Mouse (Mus musculus) c-Kit-positive CD71-positive TER-119-positive erythroid progenitor cells, embryonic 14.5 days (primary cell): Measurements from ENCODE around the gene Lilr4b.
"Not testable (repeated sequence)": the region's sequence is repeated elsewhere in the genome, so short reads cannot be mapped to it uniquely, and the experiment has no call there.

Source experiments
- DNase-seq: peaks from one replicate; pipeline ENCODE4 v3.0.0-alpha.2; 2013; ENCODE audit warnings: low spot score

Lilr4b gene

GRCm38 (mm10) chr10:51480397-51480796 lies at the start of gene Lilr4b, which contains the start of gene Gm49339:
Gene Lilr4b (plus strand): TSS chr10:51480632.
Gene Gm49339 (plus strand): TSS chr10:51480612.
- not testable (repeated sequence) for DNase-seq

GRCm38 (mm10) chr10:51432940-51433339 lies 47.5 kb upstream of the Lilr4b start:
- DNase-seq, result no peak

DNA sequence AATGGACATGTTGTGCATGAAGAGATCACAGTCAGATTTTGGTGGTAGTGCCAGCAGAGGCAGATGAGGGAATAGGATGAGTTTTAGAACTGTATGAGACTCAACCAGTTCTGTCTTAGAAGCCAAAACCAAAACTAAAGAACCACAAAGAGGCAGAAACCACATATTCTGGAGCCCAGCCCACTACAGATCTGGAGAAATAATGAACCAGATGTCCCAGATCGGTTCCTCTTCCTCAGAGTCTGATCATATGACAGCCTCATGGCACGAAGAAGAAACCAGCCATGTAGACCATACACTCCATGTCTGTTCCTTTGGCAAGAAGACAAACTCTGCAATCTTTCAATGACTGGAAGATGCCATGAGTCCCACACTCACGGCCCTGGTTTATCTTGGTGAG lies 44.7 kb upstream of the Lilr4b start:
- no peak for DNase-seq

DNA sequence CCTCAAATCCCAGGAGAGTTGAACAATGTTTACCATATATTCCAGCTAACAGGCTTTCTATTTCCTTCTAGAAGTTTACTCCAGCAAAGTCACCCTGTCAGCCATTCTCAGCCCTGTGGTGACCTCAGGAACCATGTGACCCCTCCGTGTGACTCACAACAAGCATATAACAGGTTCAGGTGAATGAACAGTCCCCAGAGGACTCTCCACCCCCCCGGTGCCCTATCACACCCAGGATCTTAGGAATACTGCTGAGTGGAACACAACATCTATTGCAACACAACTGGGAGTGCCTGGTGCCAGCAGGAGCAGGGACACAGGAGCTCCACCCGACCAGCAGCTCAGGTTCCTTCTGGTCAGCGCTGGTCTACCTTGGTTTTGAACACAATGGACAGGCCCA lies 28.8 kb upstream of the Lilr4b start:
- DNase-seq, result no peak

DNA sequence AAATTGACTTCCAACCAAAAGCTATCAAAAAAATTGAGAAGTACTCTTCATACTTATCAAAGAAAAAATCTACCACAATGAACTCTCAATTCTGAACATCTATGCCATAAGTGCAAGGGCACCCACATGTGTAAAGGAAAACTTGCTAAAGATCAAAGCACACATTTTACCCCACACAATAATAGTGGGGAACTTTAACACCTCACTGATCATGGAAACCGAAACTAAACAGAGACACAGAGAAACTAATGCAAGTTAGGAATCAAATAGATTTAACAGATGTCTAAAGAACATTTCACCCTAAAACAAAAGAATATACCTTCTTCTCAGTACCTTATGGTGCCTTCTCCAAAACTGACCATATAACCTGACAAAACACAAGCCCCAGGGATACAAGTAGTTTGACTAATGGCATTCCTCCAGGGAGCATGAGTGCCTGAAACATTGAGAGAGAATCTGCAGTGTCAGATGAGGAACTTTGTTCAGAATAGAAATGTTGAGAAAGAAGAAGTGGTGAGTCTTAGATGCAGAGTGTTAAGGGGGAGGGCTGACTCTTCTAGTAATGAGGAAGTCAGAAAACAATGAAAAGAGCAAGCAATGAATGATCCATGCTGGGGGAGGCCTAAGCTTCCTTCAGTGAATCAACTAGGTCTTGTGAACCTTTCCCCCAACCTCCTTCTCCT lies 26.7 kb upstream of the Lilr4b start:
- DNase-seq, result no peak

DNA sequence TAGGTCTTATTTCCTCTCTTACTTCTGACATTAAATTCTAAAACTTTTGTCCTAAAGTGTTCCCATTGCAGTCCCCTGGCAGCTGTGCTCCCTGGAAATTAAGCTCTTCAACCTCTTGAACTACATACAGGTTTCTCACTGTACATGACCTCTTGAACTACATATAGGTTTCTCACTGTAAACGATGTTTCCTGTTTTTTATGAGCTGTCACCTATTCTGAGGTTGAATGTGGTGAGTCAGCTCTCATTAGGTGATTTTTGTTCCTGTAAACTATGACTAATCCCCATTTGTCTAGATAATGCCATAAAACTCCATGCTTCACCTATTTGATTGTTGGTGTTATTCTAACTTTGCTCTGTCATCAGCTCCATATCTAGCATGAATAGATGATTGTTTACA lies 26.1 kb upstream of the Lilr4b start:
- no peak for DNase-seq

DNA sequence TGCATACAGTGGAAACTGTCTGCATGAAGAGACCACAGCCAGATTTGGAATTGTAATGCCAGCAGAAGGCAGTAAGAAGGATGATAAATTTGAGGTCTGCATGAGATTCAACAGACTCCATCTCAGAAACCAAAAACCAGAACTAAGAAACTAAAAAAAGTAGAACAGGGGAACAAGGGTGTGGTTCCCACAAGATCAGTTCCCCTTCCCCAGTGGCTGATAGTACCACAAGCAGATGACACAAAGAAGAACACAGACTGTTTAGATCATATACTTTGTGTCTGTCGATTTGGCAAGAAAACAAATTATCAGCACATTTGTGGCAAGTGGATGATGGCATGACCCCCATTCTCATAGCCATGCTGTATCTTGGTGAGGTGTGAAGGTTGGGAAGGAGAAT lies 24.7 kb upstream of the Lilr4b start:
- DNase-seq, result no peak

- DNase-seq, result no peak
Measured at GRCm38 (mm10) chr10:51456369-51456768, 24.1 kb upstream of the Lilr4b start.

- DNase-seq, result not testable (repeated sequence)
Measured at GRCm38 (mm10) chr10:51463800-51464199, 16.6 kb upstream of the Lilr4b start.

GRCm38 (mm10) chr10:51490691-51491090 lies 10.3 kb downstream of the Lilr4b start, which contains the start of gene Lilrb4a:
Gene Lilrb4a (plus strand): TSS chr10:51490956.
- not testable (repeated sequence) for DNase-seq

GRCm38 (mm10) chr10:51520021-51520420 lies 39.6 kb downstream of the Lilr4b start:
- no peak for DNase-seq

- no peak for DNase-seq
Measured at GRCm38 (mm10) chr10:51521453-51521852, 41.0 kb downstream of the Lilr4b start.

DNA sequence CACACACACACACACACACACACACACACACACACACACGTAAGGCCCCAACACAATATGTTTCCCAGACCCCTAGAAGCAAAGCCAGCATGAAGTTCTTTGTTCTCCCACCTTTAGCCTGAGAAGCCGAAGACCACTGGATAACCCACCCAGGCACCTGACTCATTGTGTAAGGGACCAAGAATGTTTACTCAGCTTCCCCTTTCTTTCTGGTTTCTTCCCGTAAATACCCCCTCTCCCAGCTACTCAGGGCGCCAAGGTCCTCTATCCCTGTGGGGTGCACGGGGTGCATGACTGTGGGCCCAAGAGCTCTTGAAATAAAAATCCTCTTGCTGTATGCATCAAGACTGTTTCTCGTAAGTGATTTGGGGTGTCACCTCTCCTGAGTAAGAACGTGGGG lies 45.7 kb downstream of the Lilr4b start:
- no peak for DNase-seq

- no peak for DNase-seq
Measured at GRCm38 (mm10) chr10:51526633-51527032, 46.2 kb downstream of the Lilr4b start.

- no peak for DNase-seq
Measured at GRCm38 (mm10) chr10:51528840-51529434, 48.5 kb downstream of the Lilr4b start.

GRCm38 (mm10) chr10:51529497-51529896 lies 49.1 kb downstream of the Lilr4b start:
- no peak for DNase-seq

- DNase-seq, result no peak
Measured at GRCm38 (mm10) chr10:51530813-51531212, 50.4 kb downstream of the Lilr4b start.
